Mouse (Mus musculus): ENCODE measurements around the gene Rasgef1b.
A peak's percentile ranks its signal among the peaks of the same experiment; 100 is the strongest.

GRCm38 (mm10) chr5:99423271-99423670 is 305.6 kb downstream of the Rasgef1b start:
- TF ChIP-seq POLR2A (IDR thresholded peaks at IDR 0.05; ENCODE audit: low read depth, low read length) (no peak), CTCF (conservative IDR thresholded peaks at IDR 0.05; ENCODE audit: insufficient read depth, insufficient read length, low read depth, low read length) (0 out of 2 replicates have a peak, but pooled peaks have one; percentile 15)
